Mouse (Mus musculus) G1E (cell line): Measurements from ENCODE around the gene Slc4a5. TPM values are rescaled to one million over a fixed set of nuclear protein-coding genes. Genes with fewer than 3 reads are reported as not detected.

Source experiments
- ATAC-seq: 2 replicates; pipeline ENCODE4 v1.8.0; 2016; ENCODE audit warnings: mild to moderate bottlenecking; ENCODE audit not compliant: insufficient number of reproducible peaks, poor library complexity, low FRiP score, severe bottlenecking; ENCODE audit errors: extremely low read depth
- DNase-seq: peaks from one replicate; pipeline ENCODE4 v3.0.0; 2012; ENCODE audit warnings: low spot score
- H3K27me3 ChIP-seq: 2 replicates; pipeline ENCODE4 v1.6.1; 2012; ENCODE audit warnings: mild to moderate bottlenecking, low read length, inconsistent platforms; ENCODE audit not compliant: insufficient read depth
- H3K36me3 ChIP-seq: replicated peaks from 2 replicates; pipeline ENCODE3; 2012; ENCODE audit warnings: mild to moderate bottlenecking, inconsistent platforms
- H3K4me1 ChIP-seq: 2 replicates; pipeline ENCODE4 v1.6.1; 2012; ENCODE audit warnings: low read depth, low read length, inconsistent platforms, mixed read lengths; ENCODE audit not compliant: insufficient read depth
- H3K4me3 ChIP-seq: 2 replicates; pipeline ENCODE4 v1.5.1; 2012; ENCODE audit warnings: low read depth, mild to moderate bottlenecking, inconsistent platforms, low read length, moderate library complexity, mixed read lengths
- H3K9me3 ChIP-seq: replicated peaks from 2 replicates; pipeline ENCODE4 v1.6.1; 2012; ENCODE audit warnings: inconsistent platforms
- CTCF ChIP-seq: IDR thresholded peaks from 2 replicates; pipeline ENCODE4 v1.5.1; 2012; ENCODE audit warnings: low read depth, low read length, inconsistent platforms, mixed read lengths
- GATA1 ChIP-seq: IDR thresholded peaks from 2 replicates; pipeline ENCODE4 v1.6.1; 2012; ENCODE audit warnings: borderline replicate concordance, low read length, inconsistent platforms, mixed read lengths
- GATA2 ChIP-seq: IDR thresholded peaks from 2 replicates; pipeline ENCODE4 v1.6.1; 2012; ENCODE audit warnings: low read depth, low read length, inconsistent platforms, borderline replicate concordance
- POLR2AphosphoS5 ChIP-seq: IDR thresholded peaks from 2 replicates; pipeline ENCODE4 v1.6.1; 2012; ENCODE audit warnings: low read depth, low read length, inconsistent platforms; ENCODE audit not compliant: insufficient replicate concordance
- TAL1 ChIP-seq: conservative IDR thresholded peaks from 2 replicates; pipeline ENCODE4 v1.6.1; 2012; ENCODE audit warnings: low read depth, low read length, inconsistent platforms, mixed read lengths
- polyA plus RNA-seq: library from polyadenylated mRNA; stranded (reverse); fragments of >175 nt; gene quantifications from 2 replicates; pipeline ENCODE4 v1.2.3, GENCODE M21; 2012
- total RNA-seq, 2 experiments: library from RNA; stranded (forward) in 1 of 2; stranded (reverse) in 1 of 2; fragments of 200-1000 nt in 1 of 2; fragments of >200 nt in 1 of 2; fragmentation: Nextera tagmentation in 1 of 2; gene quantifications; 2 replicates each; pipeline ENCODE4 v1.2.3; 2014 to 2017

Slc4a5 gene
- total and polyA plus RNA-seq, 3 experiments = 0.05 TPM; not detected in 2

- peak overlapping the region; percentile 82; the same call in 1 of the 2 replicates for H3K4me3 ChIP-seq
- no peaks in the 10 kb centered on the region for H3K27me3 ChIP-seq
- H3K36me3 ChIP-seq = peaks cover 81% of the 10 kb centered on the region
- H3K4me1 ChIP-seq = peaks cover 82% of the 10 kb centered on the region
- ATAC-seq (peak; percentile 90), DNase-seq (peak; percentile 81)
- TF ChIP-seq TAL1 (peak; percentile 97), GATA2 (no peak)
- H3K9me3 ChIP-seq = no peaks in the 10 kb centered on the region
Measured at GRCm38 (mm10) chr6:83351490-83352160, 132.0 kb downstream of the Slc4a5 start.

DNA sequence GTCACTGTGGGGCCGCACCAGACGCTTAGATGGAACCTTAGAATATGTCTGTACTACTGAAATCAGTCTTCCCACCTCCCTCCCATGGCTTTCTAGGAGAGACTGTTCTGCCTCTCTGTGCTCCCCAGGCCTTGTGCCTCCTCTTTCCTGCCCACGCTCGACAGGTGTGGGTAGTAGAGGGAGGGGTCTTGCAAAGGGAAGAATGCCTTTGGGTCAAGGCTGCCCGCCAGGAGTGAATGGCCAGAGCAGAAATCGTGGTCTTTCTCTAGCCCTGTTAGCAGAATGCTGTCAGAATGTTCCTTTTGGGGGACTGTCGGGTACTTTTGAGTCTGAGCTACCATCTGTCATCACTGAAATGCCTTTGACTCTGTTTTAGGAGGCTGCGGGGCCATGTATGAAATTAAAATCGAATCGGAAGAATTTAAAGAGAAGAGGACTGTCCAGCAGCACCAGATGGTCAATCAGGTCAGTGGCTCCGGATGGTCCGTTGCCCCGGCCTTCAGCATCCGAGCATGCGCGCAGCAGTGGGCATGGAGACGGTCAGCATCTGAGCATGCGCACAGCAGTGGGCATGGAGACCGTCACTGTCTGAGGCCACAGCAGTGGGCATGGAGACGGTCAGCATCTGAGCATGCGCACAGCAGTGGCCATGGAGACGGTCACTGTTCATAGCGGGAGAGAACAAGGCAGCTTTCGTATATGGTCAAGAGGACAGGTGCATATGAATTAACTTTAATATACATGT, 133.2 kb downstream of the Slc4a5 start:
- Histone ChIP-seq H3K36me3 (peaks cover 88% of the 10 kb centered on the region), H3K4me1 (peaks cover 86% of the 10 kb centered on the region), H3K27me3 (no peaks in the 10 kb centered on the region), H3K4me3 (peak overlapping the region; percentile 82), H3K9me3 (no peaks in the 10 kb centered on the region)
- no peak for ATAC-seq
- no peak for DNase-seq
- TF ChIP-seq CTCF = no peak
- no peak for TF ChIP-seq POLR2AphosphoS5
- no peak for TF ChIP-seq TAL1
- TF ChIP-seq GATA2 = no peak
- TF ChIP-seq GATA1 = no peak

Other genes starting within 250 kb of the Slc4a5 start
Only the 20 nearest of the 22 such genes appear.
- 0.75 and 0.87 TPM in 2 replicates for gene Loxl3, start 185.7 kb upstream of the Slc4a5 start, total RNA-seq (2014; fragmentation: Nextera tagmentation)
- gene Loxl3, start 185.7 kb upstream of the Slc4a5 start, total RNA-seq (2017) = 0.71 and 1.1 TPM in 2 replicates
- 0.12 and 0.32 TPM in 2 replicates for gene Loxl3, start 185.7 kb upstream of the Slc4a5 start, polyA plus RNA-seq
- 409 and 454 TPM in 2 replicates for gene Aup1, start 165.3 kb upstream of the Slc4a5 start, total RNA-seq (2014; fragmentation: Nextera tagmentation)
- 133 and 163 TPM in 2 replicates for gene Aup1, start 165.3 kb upstream of the Slc4a5 start, total RNA-seq (2017)
- gene Aup1, start 165.3 kb upstream of the Slc4a5 start, polyA plus RNA-seq = 1,014 and 1,378 TPM in 2 replicates
- gene Htra2, start 164.6 kb upstream of the Slc4a5 start, total RNA-seq (2014; fragmentation: Nextera tagmentation) = 36.0 and 39.9 TPM in 2 replicates
- 36.7 and 47.0 TPM in 2 replicates for gene Htra2, start 164.6 kb upstream of the Slc4a5 start, total RNA-seq (2017)
- gene Htra2, start 164.6 kb upstream of the Slc4a5 start, polyA plus RNA-seq = 35.6 and 36.5 TPM in 2 replicates
- gene Dqx1, start 162.0 kb upstream of the Slc4a5 start, total RNA-seq (2014; fragmentation: Nextera tagmentation) = 23.5 and 28.7 TPM in 2 replicates
- gene Dqx1, start 162.0 kb upstream of the Slc4a5 start, total RNA-seq (2017) = 2.5 and 3.8 TPM in 2 replicates
- 1.4 and 2.3 TPM in 2 replicates for gene Dqx1, start 162.0 kb upstream of the Slc4a5 start, polyA plus RNA-seq
- gene Tlx2, start 149.5 kb upstream of the Slc4a5 start, total RNA-seq (2014; fragmentation: Nextera tagmentation) = not detected in 2 replicates
- not detected in 2 replicates for gene Tlx2, start 149.5 kb upstream of the Slc4a5 start, total RNA-seq (2017)
- not detected in 2 replicates for gene Tlx2, start 149.5 kb upstream of the Slc4a5 start, polyA plus RNA-seq
- 41.1 and 57.1 TPM in 2 replicates for gene Pcgf1, start 142.0 kb upstream of the Slc4a5 start, total RNA-seq (2014; fragmentation: Nextera tagmentation)
- 14.5 and 17.8 TPM in 2 replicates for gene Pcgf1, start 142.0 kb upstream of the Slc4a5 start, total RNA-seq (2017)
- 8.7 and 10.8 TPM in 2 replicates for gene Pcgf1, start 142.0 kb upstream of the Slc4a5 start, polyA plus RNA-seq
- not detected in 2 replicates for gene Lbx2, start 133.5 kb upstream of the Slc4a5 start, total RNA-seq (2014; fragmentation: Nextera tagmentation)
- not detected in 2 replicates for gene Lbx2, start 133.5 kb upstream of the Slc4a5 start, total RNA-seq (2017)
- gene Lbx2, start 133.5 kb upstream of the Slc4a5 start, polyA plus RNA-seq = 0.15 and 0.19 TPM in 2 replicates
- gene Ccdc142, start 118.2 kb upstream of the Slc4a5 start, total RNA-seq (2014; fragmentation: Nextera tagmentation) = 1.0 and 3.4 TPM in 2 replicates
- gene Ccdc142, start 118.2 kb upstream of the Slc4a5 start, total RNA-seq (2017) = 4.2 and 4.4 TPM in 2 replicates
- gene Ccdc142, start 118.2 kb upstream of the Slc4a5 start, polyA plus RNA-seq = 5.5 and 6.3 TPM in 2 replicates
- 2.6 and 2.9 TPM in 2 replicates for gene Gm42688, start 118.2 kb upstream of the Slc4a5 start, total RNA-seq (2014; fragmentation: Nextera tagmentation)
- 3.9 and 4.3 TPM in 2 replicates for gene Gm42688, start 118.2 kb upstream of the Slc4a5 start, total RNA-seq (2017)
- gene Gm42688, start 118.2 kb upstream of the Slc4a5 start, polyA plus RNA-seq = 2.5 and 3.4 TPM in 2 replicates
- 17.5 and 22.1 TPM in 2 replicates for gene Mrpl53, start 110.8 kb upstream of the Slc4a5 start, total RNA-seq (2014; fragmentation: Nextera tagmentation)
- gene Mrpl53, start 110.8 kb upstream of the Slc4a5 start, total RNA-seq (2017) = 28.5 and 32.5 TPM in 2 replicates
- gene Mrpl53, start 110.8 kb upstream of the Slc4a5 start, polyA plus RNA-seq = 43.2 and 51.2 TPM in 2 replicates
- 26.5 and 28.3 TPM in 2 replicates for gene Mogs, start 104.3 kb upstream of the Slc4a5 start, total RNA-seq (2014; fragmentation: Nextera tagmentation)
- gene Mogs, start 104.3 kb upstream of the Slc4a5 start, total RNA-seq (2017) = 44.6 and 47.7 TPM in 2 replicates
- 104 and 116 TPM in 2 replicates for gene Mogs, start 104.3 kb upstream of the Slc4a5 start, polyA plus RNA-seq
- 30.8 and 49.1 TPM in 2 replicates for gene Wbp1, start 98.3 kb upstream of the Slc4a5 start, total RNA-seq (2014; fragmentation: Nextera tagmentation)
- gene Wbp1, start 98.3 kb upstream of the Slc4a5 start, total RNA-seq (2017) = 94.7 and 104 TPM in 2 replicates
- gene Wbp1, start 98.3 kb upstream of the Slc4a5 start, polyA plus RNA-seq = 32.3 and 47.9 TPM in 2 replicates
- gene Ino80b, start 94.4 kb upstream of the Slc4a5 start, total RNA-seq (2014; fragmentation: Nextera tagmentation) = 19.7 and 20.5 TPM in 2 replicates
- 21.1 and 27.1 TPM in 2 replicates for gene Ino80b, start 94.4 kb upstream of the Slc4a5 start, total RNA-seq (2017)
- 121 and 171 TPM in 2 replicates for gene Ino80b, start 94.4 kb upstream of the Slc4a5 start, polyA plus RNA-seq
- 6.8 and 7.6 TPM in 2 replicates for gene Rtkn, start 84.4 kb upstream of the Slc4a5 start, total RNA-seq (2014; fragmentation: Nextera tagmentation)
- 4.0 and 4.9 TPM in 2 replicates for gene Rtkn, start 84.4 kb upstream of the Slc4a5 start, total RNA-seq (2017)
- 34.2 and 48.4 TPM in 2 replicates for gene Rtkn, start 84.4 kb upstream of the Slc4a5 start, polyA plus RNA-seq
- not detected in 2 replicates for gene Wdr54, start 63.4 kb upstream of the Slc4a5 start, total RNA-seq (2014; fragmentation: Nextera tagmentation)
- gene Wdr54, start 63.4 kb upstream of the Slc4a5 start, total RNA-seq (2017) = 0.27 TPM in 1 of 2 replicates, not detected in the other
- not detected in 2 replicates for gene Wdr54, start 63.4 kb upstream of the Slc4a5 start, polyA plus RNA-seq
- gene 1700003E16Rik, start 63.4 kb upstream of the Slc4a5 start, total RNA-seq (2014; fragmentation: Nextera tagmentation) = not detected in 2 replicates
- 0.12 and 0.16 TPM in 2 replicates for gene 1700003E16Rik, start 63.4 kb upstream of the Slc4a5 start, total RNA-seq (2017)
- gene 1700003E16Rik, start 63.4 kb upstream of the Slc4a5 start, polyA plus RNA-seq = not detected in 2 replicates
- gene Dctn1, start 53.9 kb upstream of the Slc4a5 start, total RNA-seq (2014; fragmentation: Nextera tagmentation) = 83.0 and 86.3 TPM in 2 replicates
- 31.0 and 51.6 TPM in 2 replicates for gene Dctn1, start 53.9 kb upstream of the Slc4a5 start, total RNA-seq (2017)
- 243 and 444 TPM in 2 replicates for gene Dctn1, start 53.9 kb upstream of the Slc4a5 start, polyA plus RNA-seq
- 36.6 and 37.9 TPM in 2 replicates for gene Mthfd2, start 106.1 kb downstream of the Slc4a5 start, total RNA-seq (2014; fragmentation: Nextera tagmentation)
- 26.2 and 31.5 TPM in 2 replicates for gene Mthfd2, start 106.1 kb downstream of the Slc4a5 start, total RNA-seq (2017)
- gene Mthfd2, start 106.1 kb downstream of the Slc4a5 start, polyA plus RNA-seq = 35.8 and 39.8 TPM in 2 replicates
- 111 and 119 TPM in 2 replicates for gene Mob1a, start 106.2 kb downstream of the Slc4a5 start, total RNA-seq (2014; fragmentation: Nextera tagmentation)
- 236 and 238 TPM in 2 replicates for gene Mob1a, start 106.2 kb downstream of the Slc4a5 start, total RNA-seq (2017)
- 142 and 156 TPM in 2 replicates for gene Mob1a, start 106.2 kb downstream of the Slc4a5 start, polyA plus RNA-seq
- 191 and 283 TPM in 2 replicates for gene Bola3, start 129.3 kb downstream of the Slc4a5 start, total RNA-seq (2014; fragmentation: Nextera tagmentation)
- gene Bola3, start 129.3 kb downstream of the Slc4a5 start, total RNA-seq (2017) = 109 and 131 TPM in 2 replicates
- 60.2 and 60.6 TPM in 2 replicates for gene Bola3, start 129.3 kb downstream of the Slc4a5 start, polyA plus RNA-seq